Mouse (Mus musculus) heart, adult 18-20 months (tissue): ENCODE measurements at regions not wholly inside any gene's neighbourhood (a gene's known extent, or its start where the extent isn't known, plus 50 kb on each side); places are given as distances from the start of the nearest gene placed in this dataset.

Source experiments
- DNase-seq, 2 experiments: peaks; one replicate each; pipeline ENCODE4 v3.0.0; 2021 to 2022; ENCODE audit warnings: mixed read lengths in 1 of 2

DNA sequence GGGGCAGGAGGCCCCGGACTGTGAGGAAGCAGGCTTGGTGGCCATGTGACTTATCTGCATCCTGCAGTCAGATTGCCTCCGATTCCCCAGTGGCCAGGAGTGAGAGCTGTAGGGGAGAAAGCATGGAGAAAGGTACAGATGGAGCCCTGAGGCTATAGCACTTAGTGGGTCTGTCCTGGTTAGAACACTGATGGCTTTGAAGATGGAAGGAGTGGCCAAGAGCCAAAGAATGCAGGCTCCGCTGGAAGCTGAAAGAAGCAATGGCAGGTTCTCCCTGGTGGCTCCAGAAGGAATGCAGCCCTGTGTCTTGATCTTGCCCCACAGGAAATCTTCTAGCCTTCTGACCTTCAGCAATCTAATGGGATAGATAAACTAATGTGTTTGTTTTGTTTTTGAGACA is 926.3 kb downstream of the 4930447A16Rik start:
- DNase-seq: no peak

DNA sequence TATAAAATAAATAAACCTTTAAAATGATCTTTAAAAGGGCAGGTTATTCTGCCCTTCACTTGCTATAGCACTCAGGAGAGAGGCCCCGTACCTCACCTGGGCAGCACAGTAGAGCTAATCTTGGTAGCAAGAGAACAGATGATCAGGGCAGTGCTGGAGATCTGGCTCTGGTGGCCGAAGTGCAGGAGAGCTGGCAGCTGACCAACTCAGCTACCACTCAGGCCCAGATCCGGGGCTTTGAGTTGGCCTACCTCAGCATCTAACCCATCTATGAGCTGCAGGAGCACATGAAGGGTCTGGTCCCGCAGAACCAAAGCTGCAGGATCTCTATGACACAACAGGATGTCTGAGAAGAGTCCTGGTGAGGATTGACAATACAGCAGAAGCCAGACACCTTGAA is 928.0 kb downstream of the 4930447A16Rik start:
- no peak for DNase-seq

DNA sequence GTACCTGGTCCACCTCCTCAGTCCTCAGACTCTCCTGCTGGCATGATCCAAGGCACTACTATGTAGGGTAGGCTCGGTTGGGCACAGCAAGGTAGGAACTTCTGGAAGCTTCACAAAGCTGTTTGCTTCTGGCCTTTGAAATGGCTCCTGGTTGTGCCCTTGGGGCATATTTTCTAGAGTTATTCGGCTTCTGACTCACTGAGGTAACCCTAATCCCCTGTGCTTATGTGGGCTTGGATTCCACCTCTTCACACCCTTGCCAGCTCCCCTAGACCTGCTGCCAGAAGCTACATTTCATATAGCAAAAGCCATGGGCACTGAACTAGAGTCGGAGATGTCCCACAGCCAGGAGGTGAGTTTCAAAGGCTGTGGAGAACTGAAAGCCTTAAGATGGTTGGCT is 933.7 kb downstream of the 4930447A16Rik start:
- DNase-seq: no peak

DNA sequence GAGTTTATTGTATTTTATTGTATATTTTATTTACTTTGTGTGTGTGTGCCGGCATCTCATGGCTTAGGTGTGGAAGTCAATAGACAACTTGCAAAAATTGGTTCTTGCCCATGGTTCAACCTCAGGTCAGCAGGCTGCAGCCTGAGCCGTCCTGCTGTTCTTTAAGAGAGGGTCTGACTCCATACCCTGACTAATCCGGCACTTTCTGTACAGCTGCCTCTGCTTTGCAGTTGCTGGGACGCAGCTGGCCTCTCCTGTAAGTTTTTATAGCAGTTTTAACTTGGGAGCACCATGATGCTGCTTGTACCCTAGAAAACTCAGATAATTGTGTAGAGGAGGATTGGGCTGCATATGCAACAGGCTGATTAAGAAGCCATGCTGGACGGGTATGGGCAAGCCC is 938.2 kb downstream of the 4930447A16Rik start:
- DNase-seq: no peak

DNA sequence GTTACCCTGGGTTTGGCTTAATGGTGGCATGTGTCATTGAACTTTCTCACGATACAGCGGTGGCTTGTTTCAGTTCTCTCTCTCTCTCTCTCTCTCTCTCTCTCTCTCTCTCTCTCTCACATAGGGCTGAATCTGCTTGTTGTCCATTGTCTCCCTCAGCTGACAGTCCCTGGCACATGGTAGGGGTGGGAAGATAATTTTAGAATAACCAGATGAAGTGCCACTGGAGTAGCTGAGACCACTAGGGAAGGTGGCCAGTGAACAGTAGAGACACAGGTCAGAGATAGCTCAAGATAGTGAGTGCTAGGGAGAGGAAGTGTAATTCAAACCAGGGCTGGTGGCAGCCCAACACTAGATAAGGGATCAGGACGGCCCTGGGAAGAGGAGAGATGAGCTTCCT is 938.7 kb downstream of the 4930447A16Rik start:
- peak in 1 of 2 experiments; percentile 24 for DNase-seq

DNA sequence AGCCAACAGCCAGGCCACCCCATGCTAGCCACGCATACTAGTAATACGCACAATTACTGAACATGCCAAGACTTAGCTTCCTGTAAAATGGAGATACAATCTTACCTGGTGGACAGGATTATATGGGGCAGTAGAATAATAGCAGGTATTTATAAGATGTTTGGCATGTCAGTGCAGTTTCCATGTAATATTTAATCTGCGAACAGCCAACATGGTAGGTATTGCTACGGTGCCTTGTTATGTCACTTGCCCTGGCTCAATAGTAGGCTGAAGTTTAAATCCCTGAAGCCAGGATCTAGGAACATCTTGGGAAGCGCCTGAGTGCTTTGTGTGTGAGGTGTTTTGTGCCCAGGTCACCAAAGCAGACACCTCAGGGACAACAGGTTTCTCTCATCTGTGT is 942.3 kb downstream of the 4930447A16Rik start:
- no peak for DNase-seq

DNA sequence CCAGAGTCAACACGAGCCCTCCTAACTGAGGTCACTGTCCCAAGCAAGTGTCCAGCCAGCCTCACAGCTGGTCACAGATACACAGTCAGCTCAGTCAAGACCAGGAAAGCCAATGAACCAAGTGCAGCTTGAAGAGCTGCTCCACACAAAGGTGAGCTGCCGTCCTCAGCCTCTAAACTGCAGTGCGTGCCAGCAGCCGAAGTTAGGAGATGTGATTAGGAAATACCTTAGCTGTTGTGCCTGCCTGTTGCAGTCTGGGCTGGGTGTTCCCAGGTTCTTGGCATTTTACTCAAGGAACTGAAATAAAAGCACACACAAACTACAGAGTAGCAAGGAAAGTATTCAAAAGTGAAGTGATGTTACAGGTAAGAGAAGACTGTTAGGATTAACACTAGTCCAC is 942.9 kb downstream of the 4930447A16Rik start:
- DNase-seq: no peak

DNA sequence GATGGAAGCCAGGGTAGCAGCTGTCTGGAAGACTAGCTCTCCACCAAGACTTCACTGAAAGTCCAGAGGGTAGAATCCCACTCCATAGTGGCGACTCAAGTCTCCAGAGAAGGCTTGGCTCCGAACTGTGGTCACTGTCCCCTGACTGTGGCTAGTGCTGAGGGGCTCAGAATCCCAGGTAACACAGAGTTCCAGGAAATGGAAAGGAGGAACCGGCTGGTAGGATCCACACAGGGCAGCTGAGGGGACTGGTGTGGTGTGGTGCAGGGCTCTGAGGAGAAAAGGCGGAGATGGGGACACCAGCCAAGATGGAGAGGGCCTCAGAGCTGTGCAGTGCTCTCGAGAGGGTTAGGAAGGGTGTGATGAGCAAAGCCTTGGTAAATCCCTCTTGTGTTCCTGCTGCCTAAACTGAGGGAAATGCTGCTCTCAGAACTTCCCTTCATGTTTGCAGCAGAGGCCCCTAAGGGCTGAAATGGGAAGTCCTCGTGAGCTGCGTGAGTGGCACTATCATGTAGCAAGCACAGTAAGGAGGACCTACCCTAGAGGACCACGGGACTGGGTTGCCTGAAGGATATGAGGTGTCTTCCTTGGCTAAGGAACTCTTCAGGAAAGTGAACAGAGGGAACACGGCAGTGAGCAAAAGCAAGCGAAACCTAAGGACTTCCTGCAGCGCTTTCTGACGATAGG is 946.2 kb downstream of the 4930447A16Rik start:
- no peak for DNase-seq

DNA sequence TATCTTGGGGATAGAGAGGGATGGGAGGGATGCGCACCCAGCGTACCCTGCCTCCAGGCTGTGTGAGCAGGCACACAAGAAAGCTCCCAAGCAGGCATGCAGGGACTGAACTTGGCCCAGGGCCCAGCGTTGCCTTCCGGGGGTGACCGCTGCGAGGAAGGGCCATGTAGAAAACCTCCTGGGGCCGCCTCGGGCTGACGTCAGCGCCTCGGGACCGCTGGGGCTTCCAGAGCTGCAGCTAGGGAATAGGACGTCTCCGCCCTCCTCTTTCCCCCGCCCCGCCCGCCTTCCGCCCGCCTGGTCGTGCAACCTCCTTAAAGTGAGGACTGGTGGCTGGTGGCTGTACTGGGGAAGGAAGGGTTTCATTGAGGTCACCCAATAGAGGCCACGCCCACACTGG is 948.4 kb downstream of the 4930447A16Rik start:
- peak; percentile 88 to 94 for DNase-seq

DNA sequence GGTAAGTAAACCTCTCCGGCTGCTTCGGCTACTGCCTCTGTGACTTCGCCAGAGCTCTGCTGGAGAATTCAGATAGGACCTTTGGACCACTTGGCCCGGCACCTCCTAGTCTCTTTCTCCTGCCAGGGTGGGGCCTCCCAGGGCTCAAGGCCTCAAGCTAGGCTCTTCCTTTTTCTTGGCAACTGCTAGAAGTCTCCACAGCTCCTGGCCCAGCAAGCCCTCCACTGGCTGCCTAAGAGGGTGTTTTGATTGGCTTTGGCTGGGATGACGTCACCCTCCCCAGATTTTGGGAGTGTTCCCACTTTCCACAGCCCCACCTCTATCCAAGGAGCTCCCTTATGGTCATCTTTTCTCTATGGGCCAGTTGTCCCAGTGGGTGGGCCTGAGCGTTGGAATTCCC is 949.4 kb downstream of the 4930447A16Rik start:
- DNase-seq: peak; percentile 92 to 96

DNA sequence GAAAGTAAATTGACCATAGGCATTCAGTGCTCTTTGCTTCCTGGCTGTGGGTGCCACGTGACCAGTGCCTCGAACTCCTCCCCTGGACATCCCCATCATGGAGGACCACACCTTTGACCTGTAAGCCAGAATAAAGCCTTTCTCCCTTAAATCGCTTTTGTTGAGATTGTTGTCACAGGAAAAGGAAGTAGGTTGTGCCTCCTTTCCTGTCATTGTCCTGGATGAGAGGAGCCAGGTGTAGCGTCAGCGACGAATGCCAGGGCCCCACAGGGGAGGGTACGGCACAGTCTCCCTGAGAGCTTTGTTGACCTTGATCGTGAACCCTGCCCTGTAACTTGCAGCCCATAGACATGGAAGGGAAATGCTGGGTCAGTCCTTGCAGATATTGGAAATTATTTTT is 952.8 kb downstream of the 4930447A16Rik start:
- peak; percentile 54 to 83 for DNase-seq

DNA sequence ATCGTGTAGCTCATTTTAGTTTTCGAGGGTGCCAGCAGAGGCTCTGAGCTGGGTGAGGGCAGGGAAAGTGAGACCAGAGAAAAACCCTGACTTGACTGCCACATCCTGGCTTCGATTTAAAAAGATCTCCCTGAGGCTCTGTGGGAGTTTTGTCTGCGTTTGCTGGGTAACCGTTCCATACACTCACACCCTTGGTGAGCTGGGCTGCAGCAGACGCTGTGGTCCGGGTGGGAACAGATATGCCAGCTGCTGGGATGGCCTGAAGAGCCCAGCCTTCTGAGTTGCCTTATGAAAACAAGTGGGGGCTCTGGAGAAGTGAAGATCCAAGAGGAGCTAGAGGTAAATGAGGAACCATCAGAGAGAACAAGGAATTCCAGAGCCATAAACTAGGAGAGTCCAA is 962.3 kb downstream of the 4930447A16Rik start:
- no peak for DNase-seq

DNA sequence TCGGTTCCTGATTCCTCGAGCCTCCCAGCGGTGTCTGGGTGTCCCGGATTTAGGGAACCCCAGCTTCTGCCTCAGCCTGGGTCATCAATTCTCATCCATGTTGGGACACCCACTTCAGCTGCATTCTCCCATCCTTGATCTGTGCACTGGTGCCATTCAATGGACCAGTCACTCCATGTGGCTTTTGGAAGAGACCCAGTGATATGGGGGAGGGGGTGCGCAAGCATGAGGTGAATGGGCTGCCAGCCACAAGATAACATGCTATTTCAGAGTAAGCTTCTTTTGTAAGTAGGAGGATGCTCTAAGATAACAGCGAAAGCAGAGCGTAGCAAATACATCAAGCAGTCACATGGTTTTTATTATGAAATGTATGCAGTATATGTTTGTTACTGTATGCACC is 963.1 kb downstream of the 4930447A16Rik start:
- no peak for DNase-seq

DNA sequence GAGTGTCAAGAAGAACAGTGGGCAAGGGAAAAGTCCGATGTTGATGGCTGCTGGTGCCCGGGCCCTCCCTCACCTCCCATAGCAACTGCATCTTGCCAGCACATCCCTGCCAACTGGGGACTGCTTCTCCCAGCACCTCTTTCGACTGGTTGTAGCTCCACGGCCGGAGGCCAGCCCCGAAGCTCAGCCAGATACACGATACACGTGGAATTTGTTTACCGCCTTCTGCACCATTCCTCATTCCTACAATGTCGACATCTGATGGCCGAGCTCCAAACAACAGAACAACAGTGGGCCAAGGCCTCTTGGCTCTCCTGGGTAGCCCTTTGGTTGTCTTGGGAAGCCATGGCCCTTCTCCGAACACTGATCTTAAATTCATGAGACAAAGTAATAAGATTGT is 965.1 kb downstream of the 4930447A16Rik start:
- DNase-seq: peak; percentile 54 to 55

DNA sequence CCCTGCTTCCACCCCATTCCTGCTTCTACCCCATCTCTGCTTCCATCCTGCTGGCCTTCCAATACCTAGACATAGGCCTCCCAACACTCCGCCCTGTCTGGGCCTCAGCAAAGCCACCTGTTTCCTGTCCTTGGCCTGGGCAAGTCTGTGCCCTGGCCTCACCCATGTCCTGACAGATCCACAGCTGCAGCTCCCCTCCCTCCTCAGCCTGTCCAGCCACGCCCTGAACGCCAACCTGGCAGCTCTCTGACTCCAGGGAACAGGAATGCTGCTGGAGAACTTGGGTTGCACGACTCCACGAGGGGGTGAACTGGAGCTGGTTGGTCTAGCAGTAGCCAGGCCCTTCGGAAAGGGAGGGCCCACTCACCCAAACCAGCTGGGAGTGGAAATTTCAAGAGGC is 966.1 kb downstream of the 4930447A16Rik start:
- peak; percentile 57 to 74 for DNase-seq

DNA sequence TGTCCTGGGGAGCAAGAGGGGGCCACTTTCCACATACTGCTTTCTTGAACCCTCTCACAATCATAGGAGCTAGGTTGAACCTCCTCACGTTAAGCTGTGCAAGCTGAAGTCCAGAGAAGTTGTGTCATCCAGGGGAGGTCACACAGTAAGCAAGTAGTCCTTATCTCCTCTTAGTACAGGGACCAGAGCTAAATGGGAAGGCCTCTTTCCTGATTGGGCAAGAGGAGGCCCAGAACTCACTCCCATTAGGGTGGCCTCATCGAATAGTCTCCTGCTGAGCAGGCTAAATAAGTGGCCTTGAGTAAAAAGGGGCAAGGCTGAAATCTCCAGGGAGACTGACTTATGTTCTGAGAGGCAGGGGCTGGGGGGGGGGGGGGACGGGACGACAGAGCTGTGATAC is 966.5 kb downstream of the 4930447A16Rik start:
- DNase-seq: no peak

DNA sequence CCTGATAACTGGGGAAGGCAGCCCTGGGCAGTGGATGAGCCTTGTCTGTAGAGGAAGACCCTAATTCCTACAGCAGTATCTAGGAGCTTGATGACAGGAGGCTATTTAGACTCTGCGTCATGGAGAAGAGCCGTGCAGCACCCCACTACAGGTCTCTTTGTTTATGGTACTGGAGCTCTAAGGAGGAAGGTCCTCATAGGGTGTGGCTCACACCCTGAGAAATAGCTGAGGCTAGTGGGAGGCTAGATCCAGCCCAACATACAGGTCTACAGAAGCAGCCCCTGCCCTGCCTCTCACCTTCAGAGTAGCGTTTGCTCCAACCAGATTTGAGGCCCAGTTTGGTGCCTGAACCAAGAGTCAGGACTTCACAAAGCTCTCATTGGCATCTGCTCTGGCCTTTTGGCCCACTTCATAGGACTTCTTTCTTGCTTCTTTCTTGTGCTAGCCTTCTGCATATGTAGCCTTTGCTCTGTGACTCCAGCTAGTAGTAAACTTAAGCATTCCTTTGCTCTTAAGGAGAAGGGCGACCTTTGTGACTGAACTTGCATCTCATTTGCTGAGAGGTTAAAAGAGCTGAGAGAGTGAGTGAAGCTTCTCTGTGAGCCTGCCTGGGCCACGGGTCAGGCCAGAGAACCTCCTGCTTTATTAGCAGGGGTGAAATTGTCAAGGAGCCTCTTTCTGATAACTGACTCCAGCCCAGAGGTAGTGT is 967.2 kb downstream of the 4930447A16Rik start:
- no peak for DNase-seq

DNA sequence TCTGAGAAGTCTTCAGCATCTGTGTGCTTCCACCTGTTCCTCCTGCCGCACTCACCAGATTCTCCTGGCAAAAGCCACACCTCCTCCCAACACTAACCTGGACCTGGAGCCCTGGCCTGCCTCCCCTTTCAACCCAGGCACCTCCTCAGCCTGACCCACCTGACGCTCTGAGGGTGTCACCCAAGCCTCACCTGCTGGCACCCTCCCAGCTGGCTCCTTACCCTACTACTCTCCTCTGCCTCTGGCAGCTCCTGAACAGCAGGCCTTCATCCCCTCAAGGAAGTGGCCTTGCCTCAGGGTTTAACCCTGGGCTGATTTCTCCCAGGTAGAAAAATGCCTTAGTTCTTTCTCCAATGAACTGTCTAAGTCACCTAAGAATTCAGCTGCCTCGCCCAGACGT is 973.5 kb downstream of the 4930447A16Rik start:
- DNase-seq: no peak

DNA sequence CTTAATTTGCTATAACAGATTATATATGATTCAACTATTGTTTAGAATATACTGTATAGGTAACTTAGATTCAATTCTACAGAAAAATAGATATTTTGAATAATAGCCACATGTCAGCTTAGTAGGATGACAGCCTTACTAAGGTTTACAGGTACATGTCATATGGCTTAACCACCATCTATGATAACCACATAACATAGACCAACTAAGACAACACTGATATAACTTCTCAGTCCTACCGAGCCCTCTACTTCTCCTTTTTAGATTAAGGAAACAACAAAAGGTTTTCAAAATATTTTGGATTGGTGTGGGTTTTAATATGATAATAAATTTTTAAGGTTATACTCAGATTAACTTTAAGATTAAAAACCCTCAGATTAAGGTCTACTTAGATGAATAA is 977.4 kb downstream of the 4930447A16Rik start:
- no peak for DNase-seq

DNA sequence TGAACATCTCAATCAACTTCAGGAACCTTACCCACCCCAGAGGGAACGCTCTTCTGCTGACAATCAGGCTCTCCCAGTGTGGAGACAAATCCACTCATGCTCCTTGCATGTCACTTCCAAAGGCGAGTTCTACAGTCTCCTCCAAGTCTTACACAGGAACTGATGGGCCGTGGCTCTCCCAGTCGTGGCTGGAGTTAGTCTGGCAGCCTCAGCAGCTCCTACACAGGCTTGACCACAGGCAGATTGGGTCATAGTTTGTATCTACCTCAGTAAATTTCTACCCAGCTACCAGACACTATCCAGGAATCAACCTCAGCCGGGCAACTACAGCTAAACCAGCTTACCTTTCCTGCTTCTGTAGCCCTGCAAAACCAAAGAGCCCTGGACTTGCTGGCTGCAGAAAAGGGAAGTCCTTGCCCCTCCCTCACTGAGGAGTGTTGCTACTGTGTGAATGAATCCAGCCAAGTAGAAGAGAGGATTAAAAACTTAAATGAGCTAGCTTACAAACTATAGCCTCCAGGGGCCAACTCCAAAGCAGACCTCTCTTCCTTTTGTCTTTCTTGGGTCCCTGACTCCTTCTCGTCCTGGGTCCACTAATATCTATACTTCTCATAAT is 978.5 kb downstream of the 4930447A16Rik start:
- DNase-seq: no peak

DNA sequence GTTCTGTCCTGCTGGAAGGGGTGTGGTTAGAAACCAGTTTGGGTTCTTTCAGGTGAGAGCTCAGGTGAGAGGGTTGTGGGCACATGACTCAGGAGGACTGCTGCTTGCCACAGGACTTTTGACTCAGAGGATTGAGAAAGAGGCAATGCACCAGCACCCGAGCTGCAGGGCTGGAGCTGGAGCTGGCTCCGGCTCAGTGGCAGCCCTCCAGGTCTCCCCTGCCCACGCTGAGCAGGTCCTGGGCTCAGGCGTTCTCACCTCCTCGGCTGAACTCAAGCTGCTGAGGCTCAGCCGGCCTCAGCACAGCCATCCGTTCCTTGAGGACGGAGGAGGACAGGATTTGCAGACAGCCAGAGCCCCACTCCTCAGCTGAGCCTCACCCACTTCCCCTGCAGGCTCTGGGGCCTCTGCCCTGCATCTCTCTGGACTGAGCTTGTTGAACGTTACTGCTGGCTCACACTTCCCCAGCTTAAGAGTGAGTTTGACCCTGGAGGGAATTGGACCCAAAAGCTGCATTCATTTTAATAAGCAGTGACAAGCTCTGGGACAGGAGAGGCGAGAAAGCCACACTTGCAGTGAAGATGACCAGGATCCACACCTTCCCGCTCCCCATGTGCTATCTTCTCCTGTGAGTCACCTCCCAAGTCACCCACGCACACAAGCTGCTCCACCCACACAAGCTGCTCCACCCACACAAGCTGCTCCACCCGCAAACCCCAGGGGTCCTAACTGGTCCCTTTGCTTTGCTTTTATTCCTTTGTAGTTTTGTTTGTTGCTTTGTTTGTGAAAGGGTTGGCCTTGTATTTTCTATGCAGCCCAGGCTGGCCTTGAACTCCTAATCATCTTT is 981.0 kb downstream of the 4930447A16Rik start:
- DNase-seq: no peak

DNA sequence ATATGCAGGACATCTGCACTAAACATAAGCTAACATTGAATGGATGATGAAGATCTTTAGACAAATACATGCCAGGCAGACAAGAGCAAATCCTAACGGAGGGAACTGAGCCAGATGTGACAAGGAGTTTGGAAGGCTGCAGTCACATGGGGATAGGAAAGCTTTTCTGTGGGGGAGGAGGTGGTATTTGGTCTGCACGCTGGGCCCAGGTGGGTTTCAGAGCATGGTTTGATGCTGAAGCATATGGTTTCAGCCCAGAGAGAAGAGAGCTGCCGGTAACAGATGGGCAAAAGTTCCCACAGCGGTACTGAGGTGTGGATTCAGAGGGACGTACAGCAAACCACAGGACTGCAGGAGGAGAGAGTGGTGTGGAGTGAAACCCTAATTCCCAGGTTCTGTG is 982.1 kb downstream of the 4930447A16Rik start:
- DNase-seq: no peak

DNA sequence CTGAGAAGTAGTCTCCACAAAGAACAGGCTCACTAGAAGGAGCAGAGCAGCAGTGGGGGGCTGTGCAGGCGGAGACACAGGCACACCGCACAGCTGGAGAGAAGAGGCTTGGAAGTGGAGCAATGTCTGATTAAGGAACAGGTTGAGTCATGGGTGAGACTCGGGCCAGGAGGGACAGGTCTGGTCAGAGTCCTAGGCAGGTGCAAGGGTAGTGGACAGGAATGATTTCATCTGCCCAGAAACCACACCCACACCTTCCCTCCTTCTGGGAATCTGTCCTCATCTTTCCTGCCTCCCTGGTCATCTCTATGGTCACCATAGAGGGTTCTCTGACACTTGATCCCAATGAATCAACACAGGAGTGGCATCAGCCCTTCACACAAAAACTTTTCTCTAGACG is 983.8 kb downstream of the 4930447A16Rik start:
- no peak for DNase-seq
